Mouse (Mus musculus) thymus, adult 2 months (tissue): Measurements from ENCODE around the gene Efemp2.

Source experiments
- CTCF ChIP-seq: fragments of 200-500 bp; IDR thresholded peaks from 2 replicates; pipeline ENCODE4 v1.5.1; 2012; ENCODE audit warnings: mild to moderate bottlenecking, control low read depth, low read length, moderate library complexity, borderline replicate concordance; ENCODE audit not compliant: control insufficient read depth, poor library complexity, insufficient read depth; ENCODE audit errors: extremely low read depth
- POLR2A ChIP-seq: fragments of 200-500 bp; IDR thresholded peaks from 2 replicates; pipeline ENCODE4 v1.6.1; 2012; ENCODE audit warnings: mild to moderate bottlenecking, low read length, control low read depth, moderate library complexity; ENCODE audit not compliant: control insufficient read depth, poor library complexity, insufficient read depth; ENCODE audit errors: extremely low read depth

- TF ChIP-seq CTCF = no peak
- TF ChIP-seq POLR2A = no peak
Measured at GRCm38 (mm10) chr19:5496052-5496370, 22.3 kb downstream of the Efemp2 start.
